Mouse (Mus musculus): ENCODE data around the gene Ptchd1. TPM values are rescaled to one million over a fixed set of nuclear protein-coding genes. Genes with fewer than 3 reads are reported as not detected.

Ptchd1 gene
- total RNA-seq, 1 experiment from 2014 or later = 0.32 TPM

Other genes with a start within 250 kb of the Ptchd1 start
- gene Gm15155, start 927 bp upstream of the Ptchd1 start, total RNA-seq (2017) = not detected in 2 replicates

Measured in common myeloid progenitor, adult 5-6 weeks (primary cell).